Mouse (Mus musculus) lung, adult 2 months (tissue): Measurements from ENCODE around the gene Npl.

Source experiments
- CTCF ChIP-seq: fragments of 200-500 bp; IDR thresholded peaks from 2 replicates; pipeline ENCODE4 v1.5.1; 2011; ENCODE audit warnings: mild to moderate bottlenecking, low read length, control low read depth; ENCODE audit not compliant: insufficient read depth
- POLR2A ChIP-seq: fragments of 200-500 bp; IDR thresholded peaks from 2 replicates; pipeline ENCODE4 v1.6.1; 2011; ENCODE audit warnings: low read depth, mild to moderate bottlenecking, control low read depth, low read length, borderline replicate concordance; ENCODE audit errors: extremely low read depth

GRCm38 (mm10) chr1:153545196-153545595, 4.6 kb downstream of the Npl start:
- TF ChIP-seq CTCF (no peak), POLR2A (no peak)
